Mouse (Mus musculus): ENCODE data around the gene Amh. TPM values are rescaled to one million over a fixed set of nuclear protein-coding genes. Genes with fewer than 3 reads are reported as not detected.
A peak's percentile ranks its signal among the peaks of the same experiment; 100 is the strongest.

The Amh gene
- polyA plus RNA-seq, 1 experiment from 2014 or later, result 0.16 TPM

DNA sequence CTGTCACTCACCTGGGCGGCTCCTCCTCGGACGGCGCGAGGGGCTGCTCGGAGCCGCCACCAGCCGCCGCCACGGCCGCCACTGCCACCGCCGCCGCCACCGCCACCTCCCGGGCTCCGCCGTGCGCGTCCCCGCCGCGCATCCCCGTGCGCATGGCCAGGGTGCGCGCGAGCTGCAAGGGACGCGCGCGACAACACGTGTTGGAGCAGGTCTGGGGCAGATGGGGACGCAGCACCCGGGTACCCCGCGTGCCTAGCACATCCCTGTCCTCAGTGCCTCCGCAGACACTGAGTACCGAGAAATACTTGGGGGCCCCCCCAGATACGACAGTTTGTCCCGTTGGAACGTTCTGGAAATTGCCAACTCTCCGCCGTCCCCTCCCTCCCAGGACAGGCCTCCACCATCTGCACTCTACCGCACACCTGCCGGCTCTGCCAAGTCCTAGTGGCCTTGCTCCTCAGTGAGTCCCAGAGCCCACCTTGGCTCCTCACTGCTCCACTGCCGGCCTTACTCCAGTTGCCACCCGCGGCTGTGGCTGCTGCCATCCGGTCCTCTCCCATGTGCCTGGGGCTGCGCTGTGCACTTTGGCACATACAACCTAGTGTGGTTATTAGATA, 39.0 kb downstream of the Amh start, which contains the start of gene Lingo3:
Lingo3 (minus strand) TSS at position 109 of the 617 bp plus-strand sequence.
- no peak for ATAC-seq (replicated peaks; ENCODE audit: insufficient number of reproducible peaks, insufficient read depth, low FRiP score, low read depth)
- no peaks in the 10 kb centered on the region for H3K36me3 ChIP-seq
- no peak within 1 kb of the TSS for H3K27ac ChIP-seq
- H3K9ac ChIP-seq, result peak within 1 kb of the TSS; percentile 41; the same call in 1 of the 2 replicates
- H3K27me3 ChIP-seq, result peaks cover 50% of the 10 kb centered on the region
- H3K4me2 ChIP-seq, result peak within 1 kb of the TSS; percentile 85
- H3K9me3 ChIP-seq (replicated peaks), result no peaks in the 10 kb centered on the region
- H3K4me1 ChIP-seq (replicated peaks), result peaks cover 31% of the 10 kb centered on the region
- WGBS, result 5% methylated on average over 51 of the region's 51 CpGs
- H3K4me3 ChIP-seq, result peak within 1 kb of the TSS; percentile 50

DNA sequence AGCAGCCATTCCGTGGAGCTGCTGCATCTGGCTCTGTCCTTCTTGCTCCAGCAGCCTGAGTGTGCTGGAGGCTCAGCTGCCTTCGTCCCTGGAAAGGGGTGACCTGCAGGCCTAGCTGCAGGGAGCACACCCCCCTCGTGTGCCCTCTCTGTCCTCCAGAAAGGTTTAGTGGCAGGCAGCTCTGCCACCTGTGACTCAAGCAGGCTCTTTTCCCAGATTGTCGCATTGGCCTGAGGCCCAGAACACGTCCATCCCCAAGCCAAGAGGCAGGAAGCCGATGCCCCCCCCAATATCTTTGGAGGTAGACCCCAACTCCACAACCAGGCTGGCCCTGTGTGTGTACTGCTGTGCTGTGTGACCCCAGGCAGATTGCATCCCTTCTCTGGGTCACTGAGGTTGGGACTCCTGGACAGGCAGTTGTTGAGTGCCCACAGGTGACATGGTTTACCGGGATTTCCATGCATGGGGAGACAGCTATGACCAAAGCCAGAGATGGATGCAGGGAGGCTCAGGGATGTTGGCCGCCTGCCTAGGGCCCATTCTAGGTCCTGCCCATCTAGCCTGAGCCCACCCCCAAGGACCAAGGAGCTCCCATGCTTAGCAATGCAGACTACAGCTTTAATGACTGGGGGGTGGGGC, 40.1 kb downstream of the Amh start:
- peaks cover 50% of the 10 kb centered on the region for H3K27me3 ChIP-seq

DNA sequence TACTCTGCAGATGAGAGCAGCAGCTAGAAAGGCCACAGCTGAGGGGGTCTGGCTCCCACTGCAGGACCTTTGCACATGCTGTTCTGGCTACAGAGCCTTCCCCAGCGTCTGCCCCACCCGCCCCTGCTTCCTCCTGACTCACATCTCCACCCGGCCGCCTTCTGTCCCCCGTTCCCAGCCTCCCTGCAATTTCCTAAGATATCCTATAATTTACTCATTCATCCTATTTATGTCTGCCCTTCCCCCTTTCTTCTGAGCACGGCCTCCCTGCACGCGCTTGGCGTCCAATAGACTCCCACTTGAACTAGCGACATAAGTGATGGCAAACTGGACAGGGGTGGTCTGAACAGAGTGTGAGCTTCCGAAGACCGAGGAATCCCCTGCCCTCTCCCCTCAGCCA, 40.7 kb downstream of the Amh start:
- ATAC-seq (replicated peaks; ENCODE audit: insufficient number of reproducible peaks, insufficient read depth, low FRiP score, low read depth), result no peak

More for the DNA sequence above, 40.1 kb downstream of the Amh start:
- Histone ChIP-seq H3K4me1 (replicated peaks) (peaks cover 33% of the 10 kb centered on the region), H3K4me3 (no peak overlapping the region), H3K9ac (no peak overlapping the region), H3K4me2 (no peak overlapping the region), H3K36me3 (no peaks in the 10 kb centered on the region), H3K9me3 (replicated peaks) (no peaks in the 10 kb centered on the region), H3K27ac (no peak overlapping the region)
- no peak for ATAC-seq (replicated peaks; ENCODE audit: insufficient number of reproducible peaks, insufficient read depth, low FRiP score, low read depth)
- WGBS, result 50% methylated on average over 8 of the region's 8 CpGs

DNA sequence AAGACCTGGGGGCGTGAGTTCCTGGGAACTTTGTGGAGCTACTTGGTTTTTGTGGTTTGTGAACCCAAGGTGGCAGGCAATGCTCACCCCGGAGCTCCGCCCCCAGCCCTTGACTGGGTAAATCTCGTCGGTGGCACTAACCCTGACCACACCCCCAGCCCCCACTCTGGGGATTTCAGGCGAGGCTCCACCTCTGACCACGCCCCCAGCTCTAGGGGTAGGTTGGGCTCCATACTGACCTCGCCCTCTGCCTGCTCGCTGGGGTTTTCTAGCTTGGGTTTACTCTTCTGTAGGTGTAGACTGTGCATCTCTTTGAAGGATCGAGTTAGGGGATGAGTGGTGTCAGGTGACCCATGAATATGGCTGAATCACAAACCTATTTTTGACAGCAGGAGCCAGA, 43.5 kb downstream of the Amh start:
- H3K9ac ChIP-seq, result no peak overlapping the region
- H3K9me3 ChIP-seq (replicated peaks), result no peaks in the 10 kb centered on the region
- H3K4me3 ChIP-seq, result no peak overlapping the region
- peaks cover 33% of the 10 kb centered on the region for H3K4me1 ChIP-seq (replicated peaks)
- H3K36me3 ChIP-seq, result peaks cover 20% of the 10 kb centered on the region
- no peak overlapping the region for H3K4me2 ChIP-seq
- H3K27ac ChIP-seq, result no peak overlapping the region
- 12% methylated on average over 10 of the region's 10 CpGs for WGBS
- ATAC-seq (replicated peaks; ENCODE audit: insufficient number of reproducible peaks, insufficient read depth, low FRiP score, low read depth), result no peak; the same call in 1 of the 2 replicates
- H3K27me3 ChIP-seq, result peaks cover 23% of the 10 kb centered on the region

More for the DNA sequence above, 40.7 kb downstream of the Amh start:
- Histone ChIP-seq H3K36me3 (no peaks in the 10 kb centered on the region), H3K9ac (no peak overlapping the region), H3K4me3 (no peak overlapping the region), H3K4me1 (replicated peaks) (peaks cover 33% of the 10 kb centered on the region), H3K4me2 (no peak overlapping the region), H3K27ac (no peak overlapping the region), H3K9me3 (replicated peaks) (no peaks in the 10 kb centered on the region), H3K27me3 (peaks cover 47% of the 10 kb centered on the region)
- WGBS, result 65% methylated on average over 12 of the region's 12 CpGs

DNA sequence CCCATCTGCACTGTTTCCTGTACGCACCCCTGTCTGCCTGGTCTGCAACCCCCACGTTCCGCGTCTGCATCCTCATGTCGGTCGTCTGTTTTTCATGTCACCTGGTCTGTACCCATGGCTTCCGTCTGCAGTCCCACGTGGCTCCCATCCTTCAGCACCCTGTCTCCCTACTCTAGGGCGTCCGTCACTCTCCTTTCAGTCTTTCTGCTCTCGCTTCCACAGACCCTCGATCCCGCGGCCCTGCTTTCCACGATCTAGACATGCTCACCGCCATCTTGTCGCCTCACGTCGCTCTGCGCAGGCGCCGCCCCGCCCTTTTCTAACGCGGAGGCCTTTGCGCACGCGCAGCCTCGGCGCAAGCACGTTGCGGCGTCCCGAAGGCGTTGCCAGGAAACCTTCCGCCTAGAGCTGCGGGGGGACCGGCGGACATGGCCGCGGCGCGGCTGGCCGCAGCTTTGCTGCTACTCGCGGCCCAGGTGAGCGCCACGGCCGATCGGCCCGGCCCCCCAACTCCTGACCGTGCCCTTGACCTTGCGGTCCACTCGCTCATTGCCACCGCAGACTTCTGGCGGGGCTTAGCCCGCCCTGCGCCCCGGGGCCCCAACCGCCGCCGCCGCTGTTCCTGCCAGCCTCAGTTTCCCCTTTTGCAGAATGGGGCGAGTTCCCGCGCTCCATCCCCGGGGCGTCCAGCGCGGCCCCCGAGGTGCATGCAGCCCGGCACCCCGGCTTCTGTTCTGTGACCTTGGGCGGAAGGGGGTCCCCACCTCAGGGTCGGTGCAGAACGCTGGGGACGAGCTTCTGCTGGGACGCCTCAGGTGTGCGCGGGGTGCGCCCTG, 50.1 kb downstream of the Amh start, which contains the start of the genes Lsm7 and Sppl2b:
Lsm7 (minus strand) TSS at position 297 of the 836 bp plus-strand sequence.
Sppl2b (plus strand) TSS at position 363 of the 836 bp plus-strand sequence.
- WGBS, result under 1% methylated on average over 80 of the region's 81 CpGs
- Histone ChIP-seq H3K4me2 (peak within 1 kb of the TSS; percentile 99), H3K27ac (peak within 1 kb of the TSS; percentile 42), H3K4me3 (peak within 1 kb of the TSS; percentile 76), H3K9ac (peak within 1 kb of the TSS; percentile 85), H3K27me3 (no peaks in the 10 kb centered on the region), H3K4me1 (replicated peaks) (peaks cover 26% of the 10 kb centered on the region), H3K36me3 (peaks cover 21% of the 10 kb centered on the region), H3K9me3 (replicated peaks) (no peaks in the 10 kb centered on the region)
- peak; percentile 85 for ATAC-seq (replicated peaks; ENCODE audit: insufficient number of reproducible peaks, insufficient read depth, low FRiP score, low read depth)

DNA sequence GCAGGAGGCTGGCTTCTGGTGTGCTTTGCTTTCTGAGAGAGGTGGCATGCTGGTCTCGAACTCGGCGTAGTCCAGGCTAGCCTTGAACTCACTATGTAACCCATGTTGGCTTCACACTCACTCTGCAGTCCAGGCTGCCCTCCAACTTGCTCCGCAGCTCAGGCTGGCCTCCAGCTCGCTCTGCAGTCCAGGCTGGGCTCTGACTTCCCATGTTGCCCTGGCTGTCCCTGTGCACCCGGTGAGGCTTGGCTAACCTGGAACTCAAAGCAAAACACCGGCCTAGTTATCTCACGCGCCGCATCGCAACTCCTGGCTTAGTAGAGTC, 50.7 kb downstream of the Amh start:
- Histone ChIP-seq H3K27ac (peak overlapping the region; percentile 24), H3K36me3 (peaks cover 21% of the 10 kb centered on the region), H3K9ac (peak overlapping the region; percentile 85), H3K4me3 (peak overlapping the region; percentile 76), H3K4me2 (peak overlapping the region; percentile 99), H3K9me3 (replicated peaks) (no peaks in the 10 kb centered on the region), H3K4me1 (replicated peaks) (peaks cover 26% of the 10 kb centered on the region), H3K27me3 (no peaks in the 10 kb centered on the region)
- no peak for ATAC-seq (replicated peaks; ENCODE audit: insufficient number of reproducible peaks, insufficient read depth, low FRiP score, low read depth)
- 14% methylated on average over 11 of the region's 11 CpGs for WGBS

DNA sequence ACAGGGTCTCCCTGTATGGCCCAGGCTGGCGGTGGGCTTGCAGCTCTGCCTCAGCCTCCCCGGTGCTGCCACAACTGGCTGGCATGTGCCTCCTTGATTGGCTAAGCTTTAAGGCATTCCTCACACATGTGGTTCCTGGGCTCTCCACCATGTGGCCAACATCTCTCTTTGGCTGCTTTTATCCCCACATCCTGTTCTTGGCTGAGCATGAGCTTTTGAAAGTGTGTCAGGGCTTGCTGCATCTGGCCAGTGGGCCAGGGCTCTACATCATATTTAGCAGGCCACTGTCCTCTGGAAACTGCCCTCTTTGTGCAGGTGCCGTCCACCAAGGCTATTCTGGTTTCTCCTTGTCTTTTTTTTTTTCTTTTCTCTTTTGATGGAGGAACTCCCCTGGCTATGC, 51.2 kb downstream of the Amh start:
- Histone ChIP-seq H3K27ac (no peak overlapping the region), H3K9ac (no peak overlapping the region), H3K9me3 (replicated peaks) (no peaks in the 10 kb centered on the region), H3K4me3 (peak overlapping the region; percentile 76), H3K36me3 (peaks cover 19% of the 10 kb centered on the region), H3K4me2 (peak overlapping the region; percentile 99), H3K4me1 (replicated peaks) (peaks cover 26% of the 10 kb centered on the region), H3K27me3 (no peaks in the 10 kb centered on the region)
- ATAC-seq (replicated peaks; ENCODE audit: insufficient number of reproducible peaks, insufficient read depth, low FRiP score, low read depth), result no peak
- WGBS, result 53% methylated on average over 3 of the region's 3 CpGs

DNA sequence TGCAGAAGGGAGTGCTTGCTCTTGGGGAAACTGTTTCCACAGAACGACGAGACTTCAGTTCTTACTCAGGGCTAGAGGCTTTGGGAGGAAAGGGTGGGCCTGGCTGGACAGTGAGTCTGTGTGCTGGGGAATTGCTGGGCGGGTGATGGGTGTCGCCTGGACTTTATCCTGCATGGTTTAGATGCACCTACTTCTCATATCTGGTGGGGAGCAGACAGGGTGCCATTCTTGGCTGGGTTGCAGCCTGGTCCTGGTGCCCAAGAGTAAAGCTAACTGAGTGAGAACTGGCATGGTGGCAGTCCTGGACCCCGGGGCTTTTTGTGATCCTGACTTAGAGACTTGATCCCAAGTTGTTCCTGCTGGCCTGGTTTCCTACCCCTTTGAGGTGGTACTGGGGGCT, 51.9 kb downstream of the Amh start:
- ATAC-seq (replicated peaks; ENCODE audit: insufficient number of reproducible peaks, insufficient read depth, low FRiP score, low read depth), result no peak
- peaks cover 13% of the 10 kb centered on the region for H3K36me3 ChIP-seq
- H3K9ac ChIP-seq, result no peak overlapping the region
- no peak overlapping the region for H3K27ac ChIP-seq
- H3K4me3 ChIP-seq, result no peak overlapping the region
- H3K4me1 ChIP-seq (replicated peaks), result peaks cover 26% of the 10 kb centered on the region
- H3K27me3 ChIP-seq, result no peaks in the 10 kb centered on the region
- H3K4me2 ChIP-seq, result no peak overlapping the region
- H3K9me3 ChIP-seq (replicated peaks), result no peaks in the 10 kb centered on the region
- 81% methylated on average over 5 of the region's 5 CpGs for WGBS

MicroRNAs within 50 kb of the gene (microRNA counts, 519-probe panel; counts per million panel counts)
- microRNA mmu-miR-1982, result not detected

Small RNAs within 50 kb of the gene (microRNA-seq; reads per million reads assigned to microRNA genes)
- gene Mir1982, result 1.5 reads per million

Other genes with a start within 250 kb of the Amh start
- gene Rexo1, start 243.7 kb upstream of the Amh start, polyA plus RNA-seq (2015; fragmentation: Nextera tagmentation; extraction: Ambion mirVana), result 13.6 and 20.2 TPM in 2 replicates
- gene Klf16, start 227.9 kb upstream of the Amh start, polyA plus RNA-seq (2015; fragmentation: Nextera tagmentation; extraction: Ambion mirVana), result 4.7 and 6.4 TPM in 2 replicates
- 84.2 and 110 TPM in 2 replicates for gene Abhd17a, start 214.9 kb upstream of the Amh start, polyA plus RNA-seq (2015; fragmentation: Nextera tagmentation; extraction: Ambion mirVana)
- gene Scamp4, start 202.4 kb upstream of the Amh start, polyA plus RNA-seq (2015; fragmentation: Nextera tagmentation; extraction: Ambion mirVana), result 55.9 and 71.6 TPM in 2 replicates
- gene Adat3, start 202.4 kb upstream of the Amh start, polyA plus RNA-seq (2015; fragmentation: Nextera tagmentation; extraction: Ambion mirVana), result 3.0 and 3.9 TPM in 2 replicates
- 1.2 and 2.7 TPM in 2 replicates for gene Gm49322, start 199.2 kb upstream of the Amh start, polyA plus RNA-seq (2015; fragmentation: Nextera tagmentation; extraction: Ambion mirVana)
- gene Csnk1g2, start 182.4 kb upstream of the Amh start, polyA plus RNA-seq (2015; fragmentation: Nextera tagmentation; extraction: Ambion mirVana), result 78.2 and 112 TPM in 2 replicates
- gene Btbd2, start 148.2 kb upstream of the Amh start, polyA plus RNA-seq (2015; fragmentation: Nextera tagmentation; extraction: Ambion mirVana), result 45.4 and 64.8 TPM in 2 replicates
- 70.8 and 99.5 TPM in 2 replicates for gene Mknk2, start 127.1 kb upstream of the Amh start, polyA plus RNA-seq (2015; fragmentation: Nextera tagmentation; extraction: Ambion mirVana)
- gene Mob3a, start 103.3 kb upstream of the Amh start, polyA plus RNA-seq (2015; fragmentation: Nextera tagmentation; extraction: Ambion mirVana), result 22.1 and 33.6 TPM in 2 replicates
- gene Izumo4, start 103.1 kb upstream of the Amh start, polyA plus RNA-seq (2015; fragmentation: Nextera tagmentation; extraction: Ambion mirVana), result 10.4 and 14.6 TPM in 2 replicates
- 45.0 and 51.4 TPM in 2 replicates for gene Ap3d1, start 63.0 kb upstream of the Amh start, polyA plus RNA-seq (2015; fragmentation: Nextera tagmentation; extraction: Ambion mirVana)
- 16.1 and 22.4 TPM in 2 replicates for gene Dot1l, start 50.0 kb upstream of the Amh start, polyA plus RNA-seq (2015; fragmentation: Nextera tagmentation; extraction: Ambion mirVana)
- gene Sf3a2, start 7.0 kb upstream of the Amh start, polyA plus RNA-seq (2015; fragmentation: Nextera tagmentation; extraction: Ambion mirVana), result 38.3 and 48.3 TPM in 2 replicates
- gene Plekhj1, start 6.6 kb upstream of the Amh start, polyA plus RNA-seq (2015; fragmentation: Nextera tagmentation; extraction: Ambion mirVana), result 65.2 and 83.1 TPM in 2 replicates
- gene Jsrp1, start 8.3 kb downstream of the Amh start, polyA plus RNA-seq (2015; fragmentation: Nextera tagmentation; extraction: Ambion mirVana), result 4.0 and 5.1 TPM in 2 replicates
- 1,772 and 2,077 TPM in 2 replicates for gene Oaz1, start 21.4 kb downstream of the Amh start, polyA plus RNA-seq (2015; fragmentation: Nextera tagmentation; extraction: Ambion mirVana)
- gene Lingo3, start 38.8 kb downstream of the Amh start, polyA plus RNA-seq (2015; fragmentation: Nextera tagmentation; extraction: Ambion mirVana), result 0.29 and 0.43 TPM in 2 replicates
- gene Lsm7, start 50.0 kb downstream of the Amh start, polyA plus RNA-seq (2015; fragmentation: Nextera tagmentation; extraction: Ambion mirVana), result 153 and 154 TPM in 2 replicates
- 23.1 and 32.5 TPM in 2 replicates for gene Sppl2b, start 50.0 kb downstream of the Amh start, polyA plus RNA-seq (2015; fragmentation: Nextera tagmentation; extraction: Ambion mirVana)
- 0.04 TPM in 1 of 2 replicates, not detected in the other for gene Tmprss9, start 66.6 kb downstream of the Amh start, polyA plus RNA-seq (2015; fragmentation: Nextera tagmentation; extraction: Ambion mirVana)
- 269 and 299 TPM in 2 replicates for gene Timm13, start 95.7 kb downstream of the Amh start, polyA plus RNA-seq (2015; fragmentation: Nextera tagmentation; extraction: Ambion mirVana)
- gene Lmnb2, start 113.0 kb downstream of the Amh start, polyA plus RNA-seq (2015; fragmentation: Nextera tagmentation; extraction: Ambion mirVana), result 22.0 and 32.1 TPM in 2 replicates
- gene Gadd45b, start 124.8 kb downstream of the Amh start, polyA plus RNA-seq (2015; fragmentation: Nextera tagmentation; extraction: Ambion mirVana), result 30.8 and 34.1 TPM in 2 replicates
- gene Gng7, start 209.7 kb downstream of the Amh start, polyA plus RNA-seq (2015; fragmentation: Nextera tagmentation; extraction: Ambion mirVana), result 1.1 and 1.9 TPM in 2 replicates
- 0.29 TPM in 1 of 2 replicates, not detected in the other for gene Diras1, start 220.4 kb downstream of the Amh start, polyA plus RNA-seq (2015; fragmentation: Nextera tagmentation; extraction: Ambion mirVana)
- gene Slc39a3, start 232.2 kb downstream of the Amh start, polyA plus RNA-seq (2015; fragmentation: Nextera tagmentation; extraction: Ambion mirVana), result 7.1 and 11.8 TPM in 2 replicates

Data from heart, embryonic 15.5 days (tissue).